Mouse (Mus musculus): ENCODE measurements around the gene Iglon5. TPM values are rescaled to one million over a fixed set of nuclear protein-coding genes. Genes with fewer than 3 reads are reported as not detected.

Gene Iglon5
- polyA plus RNA-seq, 1 experiment from 2014 or later = 0.56 TPM

- ATAC-seq (ENCODE audit: low read depth) (no peak), DNase-seq (ENCODE audit: low spot score) (no peak)
- Histone ChIP-seq H3K9me3 (ENCODE audit: control insufficient read depth, low read length) (no peaks in the 10 kb centered on the region), H3K4me2 (ENCODE audit: low read depth, low read length) (no peak overlapping the region), H3K27ac (replicated peaks; ENCODE audit: low read depth, low read length) (no peak overlapping the region), H3K9ac (ENCODE audit: low read depth, low read length) (0 out of 2 replicates have a peak overlapping the region, but pooled peaks have one; percentile 22), H3K4me1 (ENCODE audit: control insufficient read depth, insufficient read depth, low read length) (no peaks in the 10 kb centered on the region), H3K36me3 (ENCODE audit: control insufficient read depth, insufficient read depth, low read length) (no peaks in the 10 kb centered on the region), H3K4me3 (ENCODE audit: low read depth, low read length) (no peak overlapping the region), H3K27me3 (replicated peaks; ENCODE audit: control insufficient read depth, insufficient read depth, low read length) (peaks cover 25% of the 10 kb centered on the region)
- WGBS = 7% methylated on average over 13 of the region's 13 CpGs
These were observed 13.5 kb downstream of the Iglon5 start for GRCm38 (mm10) chr7:43476376-43476775.

GRCm38 (mm10) chr7:43475706-43476105 is 14.2 kb downstream of the Iglon5 start:
- no peak overlapping the region for H3K27ac ChIP-seq (replicated peaks; ENCODE audit: low read depth, low read length)
- ATAC-seq (ENCODE audit: low read depth) (no peak), DNase-seq (ENCODE audit: low spot score) (no peak)
- 18% methylated on average over 23 of the region's 23 CpGs for WGBS
- no peaks in the 10 kb centered on the region for H3K9me3 ChIP-seq (ENCODE audit: control insufficient read depth, low read length)
- H3K4me2 ChIP-seq (ENCODE audit: low read depth, low read length) = no peak overlapping the region
- no peaks in the 10 kb centered on the region for H3K36me3 ChIP-seq (ENCODE audit: control insufficient read depth, insufficient read depth, low read length)
- peaks cover 25% of the 10 kb centered on the region for H3K27me3 ChIP-seq (replicated peaks; ENCODE audit: control insufficient read depth, insufficient read depth, low read length)
- H3K9ac ChIP-seq (ENCODE audit: low read depth, low read length) = no peak overlapping the region
- H3K4me1 ChIP-seq (ENCODE audit: control insufficient read depth, insufficient read depth, low read length) = no peaks in the 10 kb centered on the region
- no peak overlapping the region for H3K4me3 ChIP-seq (ENCODE audit: low read depth, low read length)

GRCm38 (mm10) chr7:43470373-43470772 is 19.5 kb downstream of the Iglon5 start:
- Histone ChIP-seq H3K27ac (replicated peaks; ENCODE audit: low read depth, low read length) (no peak overlapping the region), H3K9me3 (ENCODE audit: control insufficient read depth, low read length) (no peaks in the 10 kb centered on the region), H3K4me3 (ENCODE audit: low read depth, low read length) (no peak overlapping the region), H3K36me3 (ENCODE audit: control insufficient read depth, insufficient read depth, low read length) (no peaks in the 10 kb centered on the region), H3K4me1 (ENCODE audit: control insufficient read depth, insufficient read depth, low read length) (no peaks in the 10 kb centered on the region), H3K4me2 (ENCODE audit: low read depth, low read length) (no peak overlapping the region), H3K27me3 (replicated peaks; ENCODE audit: control insufficient read depth, insufficient read depth, low read length) (peaks cover under 1% of the 10 kb centered on the region; the same call in 1 of the 2 replicates), H3K9ac (ENCODE audit: low read depth, low read length) (no peak overlapping the region)
- DNase-seq (ENCODE audit: low spot score) (no peak), ATAC-seq (ENCODE audit: low read depth) (no peak)
- WGBS = 38% methylated on average over 8 of the region's 8 CpGs

GRCm38 (mm10) chr7:43466099-43466694 is 23.7 kb downstream of the Iglon5 start:
- no peaks in the 10 kb centered on the region for H3K4me1 ChIP-seq (ENCODE audit: control insufficient read depth, insufficient read depth, low read length)
- no peaks in the 10 kb centered on the region for H3K9me3 ChIP-seq (ENCODE audit: control insufficient read depth, low read length)
- H3K27me3 ChIP-seq (replicated peaks; ENCODE audit: control insufficient read depth, insufficient read depth, low read length) = peaks cover 11% of the 10 kb centered on the region
- H3K27ac ChIP-seq (replicated peaks; ENCODE audit: low read depth, low read length) = no peak overlapping the region
- peak overlapping the region; percentile 90 for H3K4me2 ChIP-seq (ENCODE audit: low read depth, low read length)
- H3K36me3 ChIP-seq (ENCODE audit: control insufficient read depth, insufficient read depth, low read length) = no peaks in the 10 kb centered on the region
- peak; percentile 74 for ATAC-seq (ENCODE audit: low read depth)
- peak overlapping the region; percentile 55 for H3K9ac ChIP-seq (ENCODE audit: low read depth, low read length)
- H3K4me3 ChIP-seq (ENCODE audit: low read depth, low read length) = peak overlapping the region; percentile 50
- peak; percentile 87 for DNase-seq (ENCODE audit: low spot score)
- under 1% methylated on average over 27 of the region's 33 CpGs for WGBS

GRCm38 (mm10) chr7:43465344-43466098 is 24.4 kb downstream of the Iglon5 start:
- ATAC-seq (ENCODE audit: low read depth) (peak; percentile 88), DNase-seq (ENCODE audit: low spot score) (peak; percentile 95)
- Histone ChIP-seq H3K36me3 (ENCODE audit: control insufficient read depth, insufficient read depth, low read length) (no peaks in the 10 kb centered on the region), H3K27me3 (replicated peaks; ENCODE audit: control insufficient read depth, insufficient read depth, low read length) (peaks cover 11% of the 10 kb centered on the region), H3K9ac (ENCODE audit: low read depth, low read length) (peak overlapping the region; percentile 61), H3K4me3 (ENCODE audit: low read depth, low read length) (peak overlapping the region; percentile 50), H3K27ac (replicated peaks; ENCODE audit: low read depth, low read length) (no peak overlapping the region), H3K4me1 (ENCODE audit: control insufficient read depth, insufficient read depth, low read length) (no peaks in the 10 kb centered on the region), H3K4me2 (ENCODE audit: low read depth, low read length) (peak overlapping the region; percentile 90), H3K9me3 (ENCODE audit: control insufficient read depth, low read length) (no peaks in the 10 kb centered on the region)
- under 1% methylated on average over 33 of the region's 33 CpGs for WGBS

- H3K4me1 ChIP-seq (ENCODE audit: control insufficient read depth, insufficient read depth, low read length) = no peaks in the 10 kb centered on the region
- no peak overlapping the region for H3K27ac ChIP-seq (replicated peaks; ENCODE audit: low read depth, low read length)
- WGBS = 6% methylated on average over 28 of the region's 35 CpGs
- peak overlapping the region; percentile 50 for H3K4me3 ChIP-seq (ENCODE audit: low read depth, low read length)
- H3K27me3 ChIP-seq (replicated peaks; ENCODE audit: control insufficient read depth, insufficient read depth, low read length) = peaks cover 11% of the 10 kb centered on the region
- no peaks in the 10 kb centered on the region for H3K36me3 ChIP-seq (ENCODE audit: control insufficient read depth, insufficient read depth, low read length)
- ATAC-seq (ENCODE audit: low read depth) (no peak), DNase-seq (ENCODE audit: low spot score) (peak; percentile 34)
- peak overlapping the region; percentile 90 for H3K4me2 ChIP-seq (ENCODE audit: low read depth, low read length)
- peak overlapping the region; percentile 61 for H3K9ac ChIP-seq (ENCODE audit: low read depth, low read length)
- H3K9me3 ChIP-seq (ENCODE audit: control insufficient read depth, low read length) = no peaks in the 10 kb centered on the region
These were observed 25.0 kb downstream of the Iglon5 start for GRCm38 (mm10) chr7:43464864-43465343.

- H3K9me3 ChIP-seq (ENCODE audit: control insufficient read depth, low read length) = no peaks in the 10 kb centered on the region
- no peak overlapping the region for H3K4me3 ChIP-seq (ENCODE audit: low read depth, low read length)
- no peak overlapping the region for H3K4me2 ChIP-seq (ENCODE audit: low read depth, low read length)
- H3K4me1 ChIP-seq (ENCODE audit: control insufficient read depth, insufficient read depth, low read length) = no peaks in the 10 kb centered on the region
- no peaks in the 10 kb centered on the region for H3K36me3 ChIP-seq (ENCODE audit: control insufficient read depth, insufficient read depth, low read length)
- no peak overlapping the region for H3K27ac ChIP-seq (replicated peaks; ENCODE audit: low read depth, low read length)
- no peak for ATAC-seq (ENCODE audit: low read depth)
- H3K27me3 ChIP-seq (replicated peaks; ENCODE audit: control insufficient read depth, insufficient read depth, low read length) = peaks cover 11% of the 10 kb centered on the region
- WGBS = 84% methylated on average over 7 of the region's 7 CpGs
- H3K9ac ChIP-seq (ENCODE audit: low read depth, low read length) = no peak overlapping the region
- no peak for DNase-seq (ENCODE audit: low spot score)
These were observed 25.9 kb downstream of the Iglon5 start for GRCm38 (mm10) chr7:43463976-43464375.

GRCm38 (mm10) chr7:43462851-43463250 is 27.0 kb downstream of the Iglon5 start, which contains the start of gene Vsig10l:
Gene Vsig10l (plus strand): TSS chr7:43463151.
- Histone ChIP-seq H3K4me1 (ENCODE audit: control insufficient read depth, insufficient read depth, low read length) (no peaks in the 10 kb centered on the region), H3K9me3 (ENCODE audit: control insufficient read depth, low read length) (no peaks in the 10 kb centered on the region), H3K36me3 (ENCODE audit: control insufficient read depth, insufficient read depth, low read length) (0 out of 2 replicates have a peak, but pooled peaks cover under 1% of the 10 kb centered on the region), H3K27me3 (replicated peaks; ENCODE audit: control insufficient read depth, insufficient read depth, low read length) (peaks cover 11% of the 10 kb centered on the region), H3K4me3 (ENCODE audit: low read depth, low read length) (no peak within 1 kb of the TSS), H3K9ac (ENCODE audit: low read depth, low read length) (no peak within 1 kb of the TSS), H3K4me2 (ENCODE audit: low read depth, low read length) (no peak within 1 kb of the TSS), H3K27ac (replicated peaks; ENCODE audit: low read depth, low read length) (no peak within 1 kb of the TSS)
- DNase-seq (ENCODE audit: low spot score) (no peak), ATAC-seq (ENCODE audit: low read depth) (no peak)
- 64% methylated on average over 3 of the region's 4 CpGs for WGBS

All from embryonic facial prominence, embryonic 14.5 days (tissue).